Mouse (Mus musculus) adrenal gland, postnatal 14 days (tissue): Measurements from ENCODE around the gene Brca1. TPM values are rescaled to one million over a fixed set of nuclear protein-coding genes. Genes with fewer than 3 reads are reported as not detected.
A peak's percentile ranks its signal among the peaks of the same experiment; 100 is the strongest.
"Not testable (repeated sequence)": the region's sequence is repeated elsewhere in the genome, so short reads cannot be mapped to it uniquely, and the experiment has no call there.

Experiments used
- DNase-seq: peaks from one replicate; pipeline ENCODE4 v3.0.0; 2021; ENCODE audit warnings: mixed read lengths
- long read RNA-seq, 2 experiments: library from polyadenylated mRNA; stranded (forward); transcript quantifications; one replicate each; pipeline ENCODE4 v2.0.0; 2021
- total RNA-seq: library from RNA; stranded (reverse); gene quantifications from 2 replicates; pipeline ENCODE4 v1.2.3, GENCODE M21; 2021

Gene Brca1
- 4.9 and 6.6 TPM in 2 replicates for total RNA-seq
- long read RNA-seq, experiment 1, partial matches to known transcripts: 0 of 2 reads
- long read RNA-seq, experiment 1, other reads (novel, unspliced or antisense): 2 of 2 reads
- long read RNA-seq, experiment 2, full-length matches to known transcripts: 1 of 3 reads
- long read RNA-seq, experiment 2, partial matches to known transcripts: 0 of 3 reads
- long read RNA-seq, experiment 2, other reads (novel, unspliced or antisense): 2 of 3 reads

DNA sequence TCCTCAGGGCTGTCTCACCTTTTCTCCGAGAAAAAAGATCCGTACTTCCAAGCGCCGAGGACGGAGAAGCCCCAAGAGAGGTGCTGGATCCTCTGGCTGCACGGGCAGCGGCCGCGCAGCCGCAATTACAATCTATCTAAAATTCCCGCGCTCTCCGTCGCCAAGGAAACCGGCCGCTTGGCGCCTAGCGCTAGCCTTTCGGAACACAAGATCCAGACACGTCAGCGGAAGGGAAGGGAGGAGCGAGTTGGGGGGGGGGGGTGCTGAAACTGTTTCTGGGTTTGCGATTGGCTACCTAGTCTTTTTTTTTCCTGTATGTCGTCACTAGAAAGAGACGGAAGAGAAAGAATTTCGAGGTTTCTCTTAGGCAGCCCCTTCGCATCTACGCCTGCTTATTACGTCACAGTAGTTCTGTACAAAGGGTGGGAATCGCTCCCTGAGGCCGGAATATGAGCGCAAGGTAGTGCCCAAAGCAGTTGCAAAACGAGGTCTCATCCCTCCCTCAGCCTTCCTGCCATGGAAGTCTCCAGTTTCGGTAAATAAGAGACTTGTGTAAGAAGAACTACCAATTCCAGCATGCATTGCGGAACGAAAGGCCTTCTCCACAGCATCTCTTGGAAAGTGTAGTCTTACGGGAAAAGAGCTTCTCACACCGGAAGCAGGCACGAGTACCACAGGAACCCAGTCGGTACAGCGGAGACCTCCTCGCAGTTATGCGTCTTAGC, at the start of gene Brca1, which contains the start of gene Nbr1:
Gene Brca1, minus strand, starts transcription at position 205 of the 725 bp plus-strand sequence.
Gene Nbr1, plus strand, starts transcription at position 399 of the 725 bp plus-strand sequence.
- DNase-seq: peak; percentile 96

DNA sequence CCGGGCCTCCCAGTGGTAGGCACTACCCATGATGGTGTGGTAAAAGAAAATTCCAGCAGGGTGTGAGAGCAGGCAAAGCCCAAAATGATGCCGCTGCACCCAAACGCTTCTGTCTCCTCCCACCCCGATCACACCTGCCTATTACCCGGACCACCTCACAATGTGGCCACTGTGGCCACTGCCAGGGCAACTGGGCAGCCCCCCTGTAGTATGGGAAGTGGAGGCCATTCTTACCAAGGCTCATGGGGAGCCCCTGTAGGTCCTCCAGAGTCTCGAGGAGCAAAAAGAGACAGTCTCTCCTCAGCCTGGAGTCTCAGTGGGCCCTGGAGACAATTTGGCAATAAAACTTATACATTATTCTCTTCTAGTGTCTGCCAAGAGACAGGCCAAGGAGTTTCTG, 47.4 kb upstream of the Brca1 start, which contains the start of gene Gm11634:
Gene Gm11634, minus strand, starts transcription at position 101 of the 400 bp plus-strand sequence.
- no peak for DNase-seq

DNA sequence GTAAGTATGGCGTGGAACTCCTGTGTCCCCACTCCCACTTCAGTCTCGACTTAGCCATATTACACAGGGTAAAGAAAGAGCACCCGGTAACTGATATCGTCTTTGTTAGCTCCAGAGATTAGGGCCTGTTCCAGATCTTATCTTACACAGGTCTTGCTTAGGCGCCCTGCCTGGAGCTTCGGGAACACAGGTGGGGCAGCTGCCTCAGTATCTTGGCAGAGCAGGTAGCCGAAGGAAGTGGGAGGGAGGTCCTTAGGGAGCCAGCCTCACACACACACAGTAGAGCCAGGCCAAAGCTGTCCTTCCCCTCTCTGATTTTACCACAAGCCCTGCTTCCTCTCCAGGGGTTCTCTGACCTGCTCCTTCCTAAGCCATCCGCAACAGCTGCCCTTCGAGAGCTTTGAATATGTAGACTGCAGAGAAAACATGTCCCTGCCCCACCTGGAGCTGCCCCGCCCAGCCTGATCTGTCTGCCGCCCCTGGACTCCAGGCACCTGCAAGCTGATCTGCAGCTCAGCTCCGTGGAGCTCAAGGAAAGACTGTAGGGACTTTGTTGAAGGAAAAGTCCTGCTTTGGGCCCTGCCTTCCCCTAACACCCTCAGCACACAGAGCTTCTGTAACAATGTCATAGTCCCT, 38.4 kb upstream of the Brca1 start:
- DNase-seq: no peak

DNA sequence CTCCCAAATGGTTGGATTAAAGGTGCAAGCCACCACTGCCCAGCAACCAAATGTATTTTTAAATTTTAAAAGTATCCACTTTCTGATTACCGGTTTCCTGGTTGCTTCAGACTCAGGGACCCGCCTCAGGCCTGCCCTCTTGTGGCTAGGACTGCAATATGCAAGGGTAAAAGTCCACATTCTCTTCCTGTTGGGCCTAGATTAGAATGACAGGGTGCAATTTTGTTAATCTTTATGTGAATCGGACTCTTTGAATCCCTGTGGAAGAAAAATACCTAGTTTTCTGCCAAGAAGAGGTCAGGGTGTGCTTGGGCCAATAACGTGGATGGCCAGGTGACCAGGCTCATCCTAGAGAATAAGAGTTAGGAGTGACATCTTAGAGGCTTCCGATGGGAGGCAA, 37.7 kb upstream of the Brca1 start:
- peak; percentile 72 for DNase-seq

DNA sequence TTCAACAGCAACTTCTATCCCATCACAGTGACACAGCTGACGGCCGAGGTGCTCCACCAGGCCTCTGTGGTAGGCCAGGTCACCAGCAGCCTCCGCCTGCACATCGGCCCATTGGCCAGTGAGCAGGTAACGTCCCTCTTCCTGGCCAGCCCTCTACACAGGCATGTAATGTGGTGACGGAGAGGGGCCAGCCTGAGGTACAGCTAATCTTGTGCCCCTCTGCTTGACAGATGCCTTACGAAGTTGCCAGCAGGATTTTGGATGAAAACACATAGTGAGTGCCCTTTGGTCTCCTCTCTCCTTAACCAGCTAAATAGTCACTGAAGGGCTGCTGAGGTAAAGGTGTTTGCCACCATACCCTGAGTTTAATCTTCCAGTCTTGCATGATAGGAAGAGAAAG, 37.1 kb upstream of the Brca1 start:
- no peak for DNase-seq

DNA sequence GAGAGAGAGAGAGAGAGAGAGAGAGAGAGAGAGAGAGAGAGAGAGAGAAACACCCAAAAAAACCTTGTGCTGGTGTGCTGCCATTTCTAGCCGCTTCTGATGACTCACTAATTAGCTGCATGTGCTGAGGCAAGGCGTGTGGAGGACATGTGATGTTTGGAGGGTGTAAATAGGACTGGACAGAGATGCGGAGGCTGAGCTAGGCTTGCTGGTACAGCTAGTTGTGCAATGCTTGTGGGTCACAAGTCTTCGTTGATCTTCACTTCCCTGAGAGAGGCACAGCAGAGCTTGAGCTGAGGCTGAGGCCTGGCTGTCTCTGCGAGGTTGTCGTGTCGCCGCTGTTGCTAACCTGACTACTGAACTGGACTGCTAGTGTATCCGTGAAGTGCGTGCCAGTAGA, 35.9 kb upstream of the Brca1 start:
- DNase-seq: no peak

DNA sequence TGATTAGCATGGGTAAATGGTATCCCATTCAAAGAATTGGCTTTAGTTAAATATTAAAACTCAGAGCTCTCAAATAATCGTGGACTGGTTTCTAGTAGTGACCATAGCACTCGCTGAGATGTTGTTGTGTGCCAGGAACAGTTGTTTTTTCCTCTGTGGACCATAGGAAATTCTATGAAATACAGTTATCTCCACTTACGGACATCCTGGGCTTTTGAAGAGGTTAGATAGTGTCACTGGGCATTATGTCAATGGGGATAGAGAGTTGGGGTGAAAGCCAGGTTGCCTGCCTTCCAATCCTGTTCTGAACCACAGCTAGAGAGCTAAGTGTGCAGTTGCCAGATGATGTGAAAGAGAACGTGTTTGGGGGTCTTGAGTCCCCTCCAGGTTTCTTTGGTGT, 34.0 kb upstream of the Brca1 start:
- no peak for DNase-seq

DNA sequence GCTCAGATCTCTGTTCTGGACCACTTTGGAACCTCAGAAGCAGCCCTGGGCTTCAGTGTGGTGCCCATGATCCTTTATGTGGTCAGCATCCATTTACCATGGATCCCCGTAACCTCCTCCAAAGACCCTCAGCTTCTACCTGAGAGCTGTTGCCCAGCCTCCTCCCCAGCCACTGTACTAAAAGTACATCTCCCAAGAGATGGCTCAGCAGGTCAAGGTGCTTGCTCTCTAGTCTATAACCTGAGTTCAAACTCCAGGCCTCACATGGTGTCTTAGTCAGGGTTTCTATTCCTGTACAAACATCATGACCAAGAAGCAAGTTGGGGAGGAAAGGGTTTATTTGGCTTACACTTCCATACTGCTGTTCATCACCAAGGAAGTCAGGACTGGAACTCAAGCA, 33.3 kb upstream of the Brca1 start:
- DNase-seq: not testable (repeated sequence)

DNA sequence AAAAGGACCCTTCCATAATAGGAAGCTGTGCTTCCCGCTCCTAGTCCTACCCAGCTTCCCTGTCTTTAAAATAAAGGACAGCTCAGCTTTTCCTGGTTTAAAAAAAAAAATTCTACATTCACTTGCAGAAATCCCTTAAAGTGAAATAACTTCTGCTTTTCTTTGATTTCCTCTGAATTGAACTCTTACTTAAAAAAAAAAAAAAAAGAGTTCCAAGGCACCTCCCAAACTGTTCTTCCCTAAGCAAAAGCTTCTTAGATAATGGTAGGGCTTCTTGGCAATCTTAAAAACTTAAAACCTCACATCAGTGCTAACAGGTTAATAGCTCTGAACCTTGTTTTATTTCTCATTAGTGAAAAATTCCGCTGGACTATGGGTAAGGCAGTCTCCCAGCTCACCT, 31.4 kb upstream of the Brca1 start:
- no peak for DNase-seq

DNA sequence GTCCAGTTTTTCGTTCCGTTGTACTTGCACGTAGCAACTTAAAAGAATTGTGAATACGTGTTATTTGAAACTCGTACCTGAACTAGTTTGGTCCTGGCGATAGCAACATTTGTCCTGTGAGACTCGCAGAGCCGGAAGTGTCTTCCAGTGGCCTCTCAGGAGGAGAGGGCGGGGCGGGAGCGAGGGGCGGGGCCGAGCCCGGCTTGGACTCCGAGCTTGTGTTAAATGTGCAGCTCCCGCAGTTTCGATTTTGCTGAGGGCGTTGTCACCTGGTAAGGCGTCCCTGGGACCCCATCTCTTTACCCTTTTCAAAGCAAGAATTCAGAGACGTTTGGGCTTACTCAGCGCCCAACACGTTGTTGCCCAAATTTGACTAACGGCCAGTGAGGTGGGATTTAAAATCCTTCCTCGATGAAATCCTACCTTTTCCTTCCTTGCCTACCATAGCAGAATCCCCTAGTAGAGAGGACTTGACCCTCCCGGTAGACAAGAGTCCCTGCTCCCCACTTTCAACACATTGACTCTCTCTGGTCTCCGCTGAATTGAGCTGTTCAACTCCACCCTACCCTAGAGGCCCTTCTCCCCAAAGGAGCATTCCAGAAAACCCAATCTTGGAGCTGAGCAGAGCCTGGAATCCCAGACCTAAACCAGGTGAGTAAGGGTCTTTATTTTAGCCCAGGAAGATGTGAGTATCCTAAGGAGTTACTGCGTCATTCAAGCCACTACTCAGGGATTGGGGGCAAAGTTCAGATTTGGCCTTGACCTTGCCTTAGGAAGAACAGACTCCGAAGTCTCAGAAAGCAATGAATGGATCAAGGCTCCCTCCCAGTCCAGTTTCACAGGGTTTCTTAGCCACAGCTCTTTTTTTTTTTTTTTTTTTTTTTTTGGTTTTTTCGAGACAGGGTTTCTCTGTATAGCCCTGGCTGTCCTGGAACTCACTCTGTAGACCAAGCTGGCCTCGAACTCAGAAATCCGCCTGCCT, 30.6 kb upstream of the Brca1 start, which contains the start of gene Tmem106a:
Gene Tmem106a, plus strand, starts transcription at position 189 of the 982 bp plus-strand sequence.
- DNase-seq: peak; percentile 87

DNA sequence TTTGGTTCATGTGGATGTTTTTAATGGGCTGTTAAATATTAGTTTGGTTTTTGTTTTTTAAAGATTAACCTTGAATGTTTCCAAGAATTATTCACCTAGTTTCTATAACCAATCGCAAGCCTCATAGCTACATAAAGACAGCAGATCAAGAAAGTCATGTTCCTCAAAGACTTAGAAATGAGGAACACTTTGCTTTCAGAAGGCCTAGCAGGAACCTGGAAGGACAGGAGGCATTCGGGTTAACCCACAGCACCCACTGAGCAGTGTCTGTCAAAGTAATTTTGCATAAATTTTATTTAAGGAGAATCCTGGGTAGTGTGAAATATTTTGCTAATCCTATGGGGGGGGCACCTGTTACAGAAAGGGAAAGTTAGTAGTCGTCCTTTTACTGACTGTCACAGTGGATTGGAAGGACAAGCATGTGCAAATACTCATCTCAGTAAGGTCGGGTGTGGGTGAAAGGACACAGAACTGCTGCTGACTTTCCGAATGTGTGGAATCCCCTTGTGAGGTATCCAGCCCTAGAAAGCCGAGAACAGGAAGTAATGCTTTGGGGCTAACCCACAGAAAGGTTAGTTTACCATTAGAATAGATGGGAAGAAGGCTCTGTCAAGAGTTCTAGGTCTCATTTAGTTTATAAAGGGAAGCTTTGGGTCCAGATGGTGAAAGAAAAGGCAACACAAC, 29.5 kb upstream of the Brca1 start:
- no peak for DNase-seq

DNA sequence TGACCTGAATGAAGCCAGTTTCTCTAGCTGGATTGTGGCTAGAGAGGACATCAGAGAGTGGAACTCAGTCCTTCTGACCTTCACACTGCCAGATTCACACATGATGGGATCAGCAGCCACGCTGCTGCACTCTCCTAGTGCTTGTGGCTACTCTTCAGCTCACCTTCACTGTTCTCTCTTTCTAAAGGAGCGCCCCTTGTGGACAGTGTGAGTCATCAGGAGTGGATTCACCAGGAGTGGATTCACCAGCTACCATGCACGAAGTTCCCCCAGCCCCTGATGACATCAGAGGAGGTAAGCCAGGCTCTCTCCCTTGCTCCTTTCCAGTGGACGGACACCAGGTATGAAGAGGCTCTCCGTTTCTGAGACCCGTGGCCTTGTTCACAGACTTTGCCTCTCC, 24.4 kb upstream of the Brca1 start:
- DNase-seq: no peak

DNA sequence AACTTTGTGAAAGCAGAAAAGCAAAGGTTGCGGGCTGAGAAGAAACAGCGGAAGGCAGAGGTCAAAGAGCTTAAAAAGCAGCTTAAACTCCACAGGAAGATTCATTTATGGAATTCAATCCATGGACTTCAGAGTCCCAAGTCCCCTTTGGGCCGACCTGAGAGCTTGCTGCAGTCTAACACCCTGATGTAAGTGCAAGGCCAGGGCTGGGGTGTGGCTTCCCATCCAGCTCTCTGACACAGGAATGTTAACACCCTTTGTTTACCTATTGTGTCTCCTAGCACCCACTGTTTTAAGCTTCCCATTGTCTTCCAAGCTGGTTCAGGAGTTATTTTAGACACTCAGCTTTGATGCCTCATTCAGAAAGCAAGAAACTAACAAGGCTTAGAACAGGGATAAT, 16.7 kb upstream of the Brca1 start:
- no peak for DNase-seq

DNA sequence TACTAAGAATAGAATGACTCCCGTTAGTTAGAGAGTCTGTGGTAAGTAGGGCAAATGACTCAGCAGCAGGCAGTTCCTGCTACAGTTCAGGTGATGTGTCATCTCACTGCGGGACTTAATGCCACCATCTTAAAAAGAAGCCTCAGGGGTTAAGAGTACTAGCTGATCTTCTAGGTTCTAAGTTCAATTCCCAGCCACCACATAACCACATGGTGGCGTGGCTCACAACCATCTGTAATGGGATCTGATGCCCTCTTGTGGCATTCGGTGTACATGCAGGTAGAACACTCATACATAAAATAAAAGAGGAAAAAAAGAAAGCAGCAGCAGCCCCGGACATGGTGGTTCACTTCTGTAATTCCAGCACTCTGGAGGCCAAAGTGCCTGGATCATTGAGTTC, 10.6 kb upstream of the Brca1 start:
- DNase-seq: peak; percentile 65

DNA sequence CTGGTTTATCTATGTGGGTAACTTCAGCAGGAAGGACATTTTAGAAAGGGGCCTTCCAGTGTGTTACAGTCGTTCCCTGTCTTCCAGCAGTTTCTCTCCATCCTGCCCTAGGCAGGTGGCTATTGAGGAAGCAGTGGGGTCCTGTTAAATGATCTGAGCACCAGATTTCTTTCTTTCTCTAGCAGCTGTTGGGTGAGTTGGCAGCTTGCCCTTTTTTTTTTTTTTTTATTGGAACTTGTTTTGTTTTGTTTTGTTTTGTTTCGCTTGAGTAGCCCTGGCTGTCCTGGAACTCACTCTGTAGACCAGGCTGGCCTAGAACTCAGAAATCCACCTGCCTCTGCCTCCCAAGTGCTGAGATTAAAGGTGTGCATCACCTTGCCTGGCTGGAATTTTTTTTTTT, 5.2 kb upstream of the Brca1 start:
- DNase-seq: no peak

DNA sequence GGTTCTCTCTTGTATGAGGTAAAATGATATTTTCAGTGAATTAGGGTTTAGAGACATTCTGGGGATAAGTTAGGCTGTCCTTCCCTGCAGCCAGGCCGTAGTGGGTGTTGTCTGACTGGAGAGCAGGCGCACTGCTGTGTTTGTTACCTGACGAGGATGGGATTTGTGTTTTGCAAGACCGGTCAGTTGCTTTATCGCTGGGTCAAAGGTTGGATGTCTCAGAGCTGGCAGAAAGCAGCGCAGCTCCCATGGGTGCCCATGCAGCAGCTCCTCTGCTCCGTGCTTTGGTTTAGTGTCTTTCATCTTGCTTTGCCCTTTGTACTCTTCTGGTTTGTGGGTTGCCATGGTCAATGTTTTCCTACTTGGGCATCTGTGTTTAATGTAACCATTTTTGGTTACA, 4.8 kb upstream of the Brca1 start:
- DNase-seq: peak; percentile 32

DNA sequence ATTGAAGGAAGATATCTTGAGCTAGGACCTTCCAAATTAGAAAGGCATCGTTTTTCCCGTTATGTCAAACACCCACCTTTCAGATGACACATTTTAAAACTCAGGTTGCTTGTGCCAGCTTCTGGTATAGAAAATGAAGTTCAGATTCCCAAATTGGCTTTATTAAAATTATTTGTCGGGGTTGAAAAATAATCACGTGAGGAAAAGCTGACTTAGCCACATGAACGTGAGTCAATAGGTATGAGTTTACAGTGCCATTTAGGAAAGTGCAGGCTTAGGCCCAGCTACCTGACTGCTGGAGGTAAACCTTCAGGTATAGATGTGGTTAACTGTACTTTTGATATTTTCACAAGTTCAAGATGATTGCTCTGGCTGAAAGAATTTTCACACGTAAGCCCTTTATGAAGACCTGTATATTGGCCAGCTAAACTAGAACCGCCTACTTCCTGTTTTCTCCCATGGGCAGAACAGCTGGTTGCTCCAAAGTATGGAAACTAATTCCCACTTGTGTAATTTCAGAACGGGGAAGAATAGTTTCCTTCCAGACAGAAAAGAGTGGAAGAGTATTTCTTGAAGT, 1.7 kb upstream of the Brca1 start:
- DNase-seq: no peak

DNA sequence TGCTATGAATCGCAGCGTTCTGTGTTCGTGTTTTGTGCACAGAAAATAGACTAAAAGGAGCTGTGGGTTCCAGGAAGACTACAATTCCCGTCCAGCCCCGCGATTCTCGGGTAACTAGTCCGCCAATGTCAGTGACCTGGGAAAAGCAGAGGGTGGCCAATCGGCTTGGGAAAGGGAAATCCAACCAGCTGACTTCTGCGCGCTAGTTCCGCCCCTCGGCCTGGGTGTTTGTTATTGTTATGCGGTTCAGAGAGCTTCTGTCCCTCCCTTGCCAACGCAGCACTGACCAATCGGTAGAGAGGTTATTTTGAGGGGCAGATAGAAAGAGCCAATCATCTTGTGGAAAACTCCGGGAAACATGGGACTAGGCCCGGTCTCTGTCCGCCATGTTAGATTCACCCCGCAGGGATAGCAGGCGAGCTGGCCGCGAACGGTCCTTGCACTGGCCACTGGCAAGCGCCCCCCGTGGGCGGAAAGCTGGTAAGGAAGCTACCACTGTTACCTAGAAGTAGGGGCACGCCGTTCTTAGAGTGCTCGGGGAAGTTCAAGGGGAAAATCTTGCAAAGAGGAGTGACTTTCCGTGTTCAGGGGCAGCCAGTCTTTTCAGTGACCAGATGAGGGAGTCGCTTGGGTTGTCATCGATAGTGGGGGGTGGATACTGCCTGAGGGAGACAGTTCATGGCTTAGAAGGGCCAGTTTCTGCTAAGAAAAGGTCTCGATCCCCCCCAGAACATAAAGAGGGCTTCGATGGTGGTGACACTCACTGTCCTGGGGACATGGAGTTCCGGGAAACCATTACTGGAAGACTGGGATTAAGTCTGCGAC, 933 bp upstream of the Brca1 start:
- DNase-seq: peak; percentile 97

DNA sequence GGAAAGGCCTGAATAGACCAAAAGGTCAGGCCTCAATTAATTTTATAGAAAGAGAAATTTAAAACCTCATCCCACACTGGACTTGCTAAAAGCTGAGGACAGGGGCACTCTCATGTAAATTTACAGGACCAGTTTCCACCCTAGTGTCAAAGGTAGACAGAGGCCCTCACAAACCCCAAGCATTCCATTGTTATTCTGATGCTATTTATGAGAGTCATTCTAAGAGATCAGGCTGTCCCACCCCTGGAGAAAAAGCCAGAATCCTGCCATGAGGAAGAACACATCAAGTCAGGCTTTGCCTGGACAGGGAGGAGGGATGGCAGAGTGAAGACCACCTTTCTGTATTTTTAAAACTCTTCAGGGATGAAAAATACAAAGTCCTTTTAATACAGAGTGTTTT, 3.2 kb downstream of the Brca1 start:
- DNase-seq: no peak

DNA sequence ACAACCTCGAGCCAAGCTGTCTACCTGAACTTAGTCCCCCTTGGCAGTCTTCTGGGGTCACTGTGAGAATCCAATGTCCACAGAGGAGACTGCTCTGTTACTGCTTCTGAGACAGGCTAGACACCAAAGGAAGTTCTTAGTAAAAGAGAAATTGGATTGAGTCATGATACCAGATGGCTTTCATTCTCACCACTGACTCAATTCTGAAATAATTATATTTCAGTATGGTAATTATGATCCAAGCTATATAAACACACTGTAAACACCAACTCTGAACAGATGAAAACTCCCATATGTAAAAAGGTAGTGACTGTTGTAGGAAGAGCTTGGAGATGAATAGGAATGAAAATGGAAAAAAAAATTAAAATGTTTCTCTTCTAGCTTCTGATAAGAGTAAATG, 7.6 kb downstream of the Brca1 start:
- DNase-seq: no peak
